In genomic region chr11:79224562-79225280, GRCm38 (mm10) we compare ENCODE assay signal across 8 mouse cellular contexts. TPM values are rescaled to one million over a fixed set of nuclear protein-coding genes. Genes with fewer than 3 reads are reported as not detected.
DNase-seq lines count a peak whose midpoint lies in the region; ATAC-seq and TF ChIP-seq lines count a peak whose summit lies in the region.

No protein-coding gene starts in this region.

- peak; percentile 76 for ATAC-seq in Patski
- ATAC-seq in hindbrain, embryonic 15.5 days (ENCODE audit: low FRiP score, low read depth) = peak; percentile 61; the same call in 1 of the 2 replicates

- peak; percentile 98 for TF ChIP-seq CTCF in Patski (IDR thresholded peaks at IDR 0.05)

- peak; percentile 91 for DNase-seq in Patski (ENCODE audit: low read depth, low spot score)
- peak; percentile 93 to 94 for DNase-seq in cerebellum, postnatal 10 days
- DNase-seq in frontal cortex, postnatal 25 days (ENCODE audit: low spot score in 2 of 2) = peak; percentile 47 to 71
- DNase-seq in left cerebral cortex, adult 11 months (ENCODE audit: low spot score) = peak; percentile 50
- peak; percentile 91 for DNase-seq in lung, postnatal 4 days
- peak; percentile 93 for DNase-seq in retina, postnatal 1 day
- DNase-seq in urinary bladder, adult 18-20 months (ENCODE audit: low spot score in 2 of 2) = peak; percentile 82 to 91

- peaks cover 8% of the 10 kb centered on the region; the same call in 1 of the 2 replicates for H3K4me1 ChIP-seq in hindbrain, embryonic 15.5 days (replicated peaks)

- no peak overlapping the region for H3K9ac ChIP-seq in hindbrain, embryonic 15.5 days

- POLR2A ChIA-PET in Patski (lab: Charles Lee) = interaction anchor here (1.0 kb wide), 1 partner anchor 73 kb away, joined by 3 read pairs; no protein-coding TSS in a partner anchor

- no peaks in the 10 kb centered on the region for H3K9me3 ChIP-seq in hindbrain, embryonic 15.5 days

- WGBS in hindbrain, embryonic 15.5 days = 42% methylated on average over 18 of the region's 18 CpGs

- in situ Hi-C loops in Patski (cut with MboI; ENCODE audit: low pct_unique_long_range_greater_than_20kb) = loop anchor here (5.0 kb wide), 2 partner anchors 68 to 173 kb away; no protein-coding TSS in a partner anchor

- H3K27ac ChIP-seq in hindbrain, embryonic 15.5 days (replicated peaks) = 0 out of 2 replicates have a peak overlapping the region, but pooled peaks have one; percentile 39

- H3K36me3 ChIP-seq in hindbrain, embryonic 15.5 days = no peaks in the 10 kb centered on the region

- CTCF ChIA-PET in Patski (lab: Charles Lee) = interaction anchor here (0.6 to 2.8 kb wide), 15 partner anchors 10 to 265 kb away, joined by 3 to 25 read pairs (median 4); partner anchors contain the start of gene Gm9964

- peak overlapping the region; percentile 24; the same call in 1 of the 2 replicates for H3K4me2 ChIP-seq in hindbrain, embryonic 15.5 days

- no peaks in the 10 kb centered on the region for H3K27me3 ChIP-seq in Patski
- no peaks in the 10 kb centered on the region for H3K27me3 ChIP-seq in hindbrain, embryonic 15.5 days

- H3K4me3 ChIP-seq in hindbrain, embryonic 15.5 days = no peak overlapping the region

RNA-seq across cellular contexts. Expression of gene Wsb1, which starts 29.8 kb away (rescaled TPM):
- 237 TPM for polyA plus RNA-seq in Patski (2021)
- polyA plus RNA-seq in hindbrain, embryonic 15.5 days (2015; fragmentation: Nextera tagmentation; extraction: Ambion mirVana) = 406 and 435 TPM in 2 replicates
